Mouse (Mus musculus): ENCODE results near the gene Fhit.

- TF ChIP-seq CTCF (IDR thresholded peaks at IDR 0.05; ENCODE audit: control insufficient read depth, insufficient read depth, low read length) (no peak), POLR2A (IDR thresholded peaks at IDR 0.05; ENCODE audit: borderline replicate concordance, control insufficient read depth, low read depth, low read length) (no peak)
Observed at GRCm38 (mm10) chr14:10481370-10481769, 680.5 kb downstream of the Fhit start.

All from bone marrow, adult 2 months (tissue).